Mouse (Mus musculus): ENCODE results near the gene Slc19a3. TPM values are rescaled to one million over a fixed set of nuclear protein-coding genes. Genes with fewer than 3 reads are reported as not detected.

The Slc19a3 gene
- total and polyA plus RNA-seq, 2 experiments from 2014 or later: 0.71 to 0.83 TPM

DNA sequence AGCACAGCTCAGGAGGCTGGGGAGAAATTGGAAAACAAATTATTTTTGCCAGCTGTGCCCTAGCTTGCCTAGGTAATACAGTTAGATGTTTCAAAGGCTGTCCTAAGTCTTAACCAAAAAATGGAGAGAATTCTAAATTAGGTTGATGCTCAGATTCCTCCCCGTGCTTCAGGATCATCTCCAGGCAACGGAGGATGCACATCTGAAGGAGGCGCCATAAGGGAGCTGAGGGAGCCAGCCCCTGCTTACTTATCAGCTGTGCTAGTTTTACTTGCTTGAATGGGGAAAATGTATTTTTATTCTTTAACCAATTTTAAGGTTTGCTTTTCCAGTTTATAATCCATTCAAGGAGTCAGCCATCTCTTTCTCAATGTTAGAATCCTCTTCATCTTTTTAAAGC lies 44.3 kb downstream of the Slc19a3 start:
- 87% methylated on average over 3 of the region's 3 CpGs for WGBS
- no peak overlapping the region for H3K27ac ChIP-seq (ENCODE audit: low read depth, low read length)
- H3K4me1 ChIP-seq (ENCODE audit: insufficient read depth, low read length): no peaks in the 10 kb centered on the region
- no peak overlapping the region for H3K9ac ChIP-seq (replicated peaks; ENCODE audit: low read length, poor library complexity, severe bottlenecking)
- H3K27me3 ChIP-seq (ENCODE audit: insufficient read depth, low read length): no peaks in the 10 kb centered on the region
- H3K9me3 ChIP-seq (ENCODE audit: low read length): no peaks in the 10 kb centered on the region
- DNase-seq (ENCODE audit: low spot score): no peak
- H3K4me2 ChIP-seq (ENCODE audit: low read depth, low read length, poor library complexity, severe bottlenecking): no peak overlapping the region
- ATAC-seq (ENCODE audit: low FRiP score): no peak
- H3K4me3 ChIP-seq (ENCODE audit: low read depth, low read length): no peak overlapping the region
- no peaks in the 10 kb centered on the region for H3K36me3 ChIP-seq (ENCODE audit: insufficient read depth, low read length)
- TF ChIP-seq CTCF (IDR thresholded peaks at IDR 0.05): no peak

- Histone ChIP-seq H3K27me3 (ENCODE audit: insufficient read depth, low read length) (no peaks in the 10 kb centered on the region), H3K9ac (replicated peaks; ENCODE audit: low read length, poor library complexity, severe bottlenecking) (no peak overlapping the region), H3K27ac (ENCODE audit: low read depth, low read length) (no peak overlapping the region), H3K4me3 (ENCODE audit: low read depth, low read length) (no peak overlapping the region), H3K4me1 (ENCODE audit: insufficient read depth, low read length) (no peaks in the 10 kb centered on the region), H3K4me2 (ENCODE audit: low read depth, low read length, poor library complexity, severe bottlenecking) (no peak overlapping the region), H3K36me3 (ENCODE audit: insufficient read depth, low read length) (no peaks in the 10 kb centered on the region), H3K9me3 (ENCODE audit: low read length) (no peaks in the 10 kb centered on the region)
- WGBS: 86% methylated on average over 6 of the region's 6 CpGs
- no peak for ATAC-seq (ENCODE audit: low FRiP score)
- no peak for DNase-seq (ENCODE audit: low spot score)
- no peak for TF ChIP-seq CTCF (IDR thresholded peaks at IDR 0.05)
Observed at GRCm38 (mm10) chr1:82992093-82992492, 46.2 kb downstream of the Slc19a3 start.

DNA sequence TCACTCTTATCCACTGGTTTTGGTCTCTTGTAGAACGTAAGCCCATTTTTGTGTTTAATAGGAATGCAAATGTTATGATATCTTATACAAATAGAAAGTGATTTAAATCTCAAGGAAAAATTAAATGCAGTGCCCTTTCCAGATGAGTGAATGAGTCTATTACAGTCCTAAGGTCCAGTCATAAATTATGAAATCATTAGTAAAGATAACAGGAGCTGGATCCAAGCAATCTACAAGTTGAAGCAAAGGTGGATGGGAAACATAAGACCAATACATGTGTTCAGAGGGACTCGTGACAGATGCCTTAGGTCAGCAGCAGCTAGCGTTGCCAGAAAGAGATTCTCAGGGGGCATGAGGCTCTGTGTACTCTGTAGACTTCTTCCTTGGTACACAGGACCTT lies 46.7 kb downstream of the Slc19a3 start:
- TF ChIP-seq CTCF (IDR thresholded peaks at IDR 0.05): no peak
- Histone ChIP-seq H3K36me3 (ENCODE audit: insufficient read depth, low read length) (no peaks in the 10 kb centered on the region), H3K9me3 (ENCODE audit: low read length) (no peaks in the 10 kb centered on the region), H3K4me2 (ENCODE audit: low read depth, low read length, poor library complexity, severe bottlenecking) (no peak overlapping the region), H3K4me3 (ENCODE audit: low read depth, low read length) (no peak overlapping the region), H3K4me1 (ENCODE audit: insufficient read depth, low read length) (no peaks in the 10 kb centered on the region), H3K27me3 (ENCODE audit: insufficient read depth, low read length) (no peaks in the 10 kb centered on the region), H3K9ac (replicated peaks; ENCODE audit: low read length, poor library complexity, severe bottlenecking) (no peak overlapping the region), H3K27ac (ENCODE audit: low read depth, low read length) (no peak overlapping the region)
- WGBS: 77% methylated on average over 3 of the region's 3 CpGs
- DNase-seq (ENCODE audit: low spot score): no peak
- no peak for ATAC-seq (ENCODE audit: low FRiP score)

DNA sequence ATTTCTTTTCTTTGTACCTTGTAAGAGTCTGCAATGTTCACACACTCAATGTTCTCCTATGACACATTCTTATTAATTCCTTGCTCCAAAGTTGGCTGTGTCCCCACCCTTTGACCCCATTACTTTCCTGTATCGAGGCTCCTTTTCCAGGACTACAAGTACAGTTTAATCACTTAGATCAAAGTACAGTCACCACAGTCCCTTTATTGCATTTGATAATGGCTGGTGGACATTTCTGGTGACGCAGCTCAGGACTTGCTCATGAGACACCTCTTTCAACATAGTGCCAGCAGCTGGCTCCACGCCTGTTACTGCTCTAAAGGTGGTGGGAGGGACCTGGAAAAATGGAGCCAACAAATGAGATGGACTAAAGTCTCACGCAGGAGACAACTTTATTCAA lies 47.2 kb downstream of the Slc19a3 start:
- no peak overlapping the region for H3K9ac ChIP-seq (replicated peaks; ENCODE audit: low read length, poor library complexity, severe bottlenecking)
- no peaks in the 10 kb centered on the region for H3K36me3 ChIP-seq (ENCODE audit: insufficient read depth, low read length)
- no peak for TF ChIP-seq CTCF (IDR thresholded peaks at IDR 0.05)
- H3K4me1 ChIP-seq (ENCODE audit: insufficient read depth, low read length): no peaks in the 10 kb centered on the region
- no peak for DNase-seq (ENCODE audit: low spot score)
- H3K9me3 ChIP-seq (ENCODE audit: low read length): no peaks in the 10 kb centered on the region
- no peaks in the 10 kb centered on the region for H3K27me3 ChIP-seq (ENCODE audit: insufficient read depth, low read length)
- H3K4me2 ChIP-seq (ENCODE audit: low read depth, low read length, poor library complexity, severe bottlenecking): no peak overlapping the region
- 74% methylated on average over 4 of the region's 4 CpGs for WGBS
- no peak overlapping the region for H3K27ac ChIP-seq (ENCODE audit: low read depth, low read length)
- ATAC-seq (ENCODE audit: low FRiP score): no peak
- H3K4me3 ChIP-seq (ENCODE audit: low read depth, low read length): no peak overlapping the region

- Histone ChIP-seq H3K9me3 (ENCODE audit: low read length) (no peaks in the 10 kb centered on the region), H3K27me3 (ENCODE audit: insufficient read depth, low read length) (no peaks in the 10 kb centered on the region), H3K4me3 (ENCODE audit: low read depth, low read length) (no peak overlapping the region), H3K36me3 (ENCODE audit: insufficient read depth, low read length) (no peaks in the 10 kb centered on the region), H3K9ac (replicated peaks; ENCODE audit: low read length, poor library complexity, severe bottlenecking) (no peak overlapping the region), H3K4me2 (ENCODE audit: low read depth, low read length, poor library complexity, severe bottlenecking) (no peak overlapping the region), H3K4me1 (ENCODE audit: insufficient read depth, low read length) (no peaks in the 10 kb centered on the region), H3K27ac (ENCODE audit: low read depth, low read length) (no peak overlapping the region)
- peak; percentile 92 for TF ChIP-seq CTCF (IDR thresholded peaks at IDR 0.05)
- WGBS: 42% methylated on average over 4 of the region's 4 CpGs
- ATAC-seq (ENCODE audit: low FRiP score) (peak; percentile 23; the same call in 1 of the 2 replicates), DNase-seq (ENCODE audit: low spot score) (peak; percentile 79)
Observed at GRCm38 (mm10) chr1:82987530-82988198, 50.6 kb downstream of the Slc19a3 start.

- no peak for ATAC-seq (ENCODE audit: low FRiP score)
- H3K4me2 ChIP-seq (ENCODE audit: low read depth, low read length, poor library complexity, severe bottlenecking): no peak overlapping the region
- no peaks in the 10 kb centered on the region for H3K27me3 ChIP-seq (ENCODE audit: insufficient read depth, low read length)
- no peak for TF ChIP-seq CTCF (IDR thresholded peaks at IDR 0.05)
- no peaks in the 10 kb centered on the region for H3K36me3 ChIP-seq (ENCODE audit: insufficient read depth, low read length)
- 94% methylated on average over 6 of the region's 6 CpGs for whole genome bisulfite sequencing
- no peak overlapping the region for H3K9ac ChIP-seq (replicated peaks; ENCODE audit: low read length, poor library complexity, severe bottlenecking)
- no peak overlapping the region for H3K27ac ChIP-seq (ENCODE audit: low read depth, low read length)
- no peaks in the 10 kb centered on the region for H3K9me3 ChIP-seq (ENCODE audit: low read length)
- H3K4me1 ChIP-seq (ENCODE audit: insufficient read depth, low read length): no peaks in the 10 kb centered on the region
- no peak overlapping the region for H3K4me3 ChIP-seq (ENCODE audit: low read depth, low read length)
- no peak for DNase-seq (ENCODE audit: low spot score)
Observed at GRCm38 (mm10) chr1:82986738-82987137, 51.5 kb downstream of the Slc19a3 start.
